Mouse (Mus musculus) forebrain, embryonic 15.5 days (tissue): Measurements from ENCODE around the gene Klhdc8a. TPM values are rescaled to one million over a fixed set of nuclear protein-coding genes. Genes with fewer than 3 reads are reported as not detected.
"Not testable (repeated sequence)": the region's sequence is repeated elsewhere in the genome, so short reads cannot be mapped to it uniquely, and the experiment has no call there.

Source experiments
- ATAC-seq: fragments of 200-750 bp; cut with Nextera tagmentation; replicated peaks from 2 replicates; pipeline ENCODE4 v1.8.0; 2017; ENCODE audit warnings: mild to moderate bottlenecking, moderate TSS enrichment, moderate library complexity
- H3K27ac ChIP-seq: fragments of 300-500 bp; sonication (generic); replicated peaks from 2 replicates; pipeline ENCODE4 v1.5.1; 2015; ENCODE audit warnings: mild to moderate bottlenecking, inconsistent platforms
- H3K27me3 ChIP-seq: fragments of 300-500 bp; sonication (generic); 2 replicates; pipeline ENCODE4 v1.6.1; 2015; ENCODE audit warnings: inconsistent platforms
- H3K36me3 ChIP-seq: fragments of 300-500 bp; sonication (generic); 2 replicates; pipeline ENCODE4 v1.6.1; 2015; ENCODE audit warnings: mild to moderate bottlenecking, inconsistent platforms
- H3K4me1 ChIP-seq: fragments of 300-500 bp; sonication (generic); 2 replicates; pipeline ENCODE4 v1.6.1; 2015; ENCODE audit warnings: inconsistent platforms
- H3K4me2 ChIP-seq: fragments of 300-500 bp; sonication (generic); replicated peaks from 2 replicates; pipeline ENCODE4 v1.6.1; 2015; ENCODE audit warnings: mild to moderate bottlenecking, inconsistent platforms
- H3K4me3 ChIP-seq: fragments of 300-500 bp; sonication (generic); 2 replicates; pipeline ENCODE4 v1.5.1; 2015; ENCODE audit warnings: mild to moderate bottlenecking, inconsistent platforms
- H3K9ac ChIP-seq: fragments of 300-500 bp; sonication (generic); replicated peaks from 2 replicates; pipeline ENCODE4 v1.6.1; 2015; ENCODE audit warnings: mild to moderate bottlenecking, inconsistent platforms
- H3K9me3 ChIP-seq: fragments of 300-500 bp; sonication (generic); 2 replicates; pipeline ENCODE4 v1.6.1; 2016; ENCODE audit warnings: inconsistent platforms
- WGBS: fragments of 180-500 bp; shearing (Covaris S2); methylation state at CpG from one replicate; pipeline ENCODE4 v1.1.7; 2015; ENCODE audit warnings: mixed read lengths; 5-methylcytosine and 5-hydroxymethylcytosine counted together
- polyA plus RNA-seq: library from polyadenylated mRNA; unstranded; fragments of >200 nt; fragmentation: Nextera tagmentation; extraction: Ambion mirVana; gene quantifications from 2 replicates; pipeline ENCODE4 v1.2.1, GENCODE M21; 2015

The Klhdc8a gene
- polyA plus RNA-seq, 1 experiment from 2014 or later = 3.1 TPM

- Histone ChIP-seq H3K27me3 (no peaks in the 10 kb centered on the region), H3K9me3 (no peaks in the 10 kb centered on the region), H3K4me1 (peaks cover 3% of the 10 kb centered on the region), H3K4me3 (no peak overlapping the region), H3K9ac (no peak overlapping the region), H3K36me3 (no peaks in the 10 kb centered on the region), H3K27ac (no peak overlapping the region), H3K4me2 (no peak overlapping the region)
- 82% methylated on average over 3 of the region's 3 CpGs for WGBS
- no peak for ATAC-seq
Measured at GRCm38 (mm10) chr1:132276694-132277093, 21.7 kb upstream of the Klhdc8a start.

GRCm38 (mm10) chr1:132277124-132277523, 21.3 kb upstream of the Klhdc8a start:
- Histone ChIP-seq H3K27me3 (no peaks in the 10 kb centered on the region), H3K4me2 (no peak overlapping the region), H3K4me1 (peaks cover 7% of the 10 kb centered on the region), H3K9me3 (no peaks in the 10 kb centered on the region), H3K4me3 (no peak overlapping the region), H3K27ac (no peak overlapping the region), H3K9ac (no peak overlapping the region), H3K36me3 (no peaks in the 10 kb centered on the region)
- 84% methylated on average over 6 of the region's 6 CpGs for WGBS
- no peak for ATAC-seq

GRCm38 (mm10) chr1:132280636-132281035, 17.8 kb upstream of the Klhdc8a start:
- WGBS = 70% methylated on average over 6 of the region's 6 CpGs
- not testable (repeated sequence) for H3K27ac ChIP-seq, H3K27me3 ChIP-seq, H3K4me3 ChIP-seq, H3K9ac ChIP-seq, H3K36me3 ChIP-seq, ATAC-seq, H3K9me3 ChIP-seq, H3K4me2 ChIP-seq
- H3K4me1 ChIP-seq = peaks cover 12% of the 10 kb centered on the region

- Histone ChIP-seq H3K9ac (no peak overlapping the region), H3K27ac (peak overlapping the region; percentile 47), H3K4me2 (no peak overlapping the region)
Measured at GRCm38 (mm10) chr1:132281523-132282176, 16.8 kb upstream of the Klhdc8a start.

GRCm38 (mm10) chr1:132282177-132282536, 16.3 kb upstream of the Klhdc8a start:
- no peak; the same call in 1 of the 2 replicates for ATAC-seq
- Histone ChIP-seq H3K27ac (peak overlapping the region; percentile 47), H3K9ac (no peak overlapping the region), H3K4me1 (peaks cover 12% of the 10 kb centered on the region), H3K4me2 (no peak overlapping the region), H3K4me3 (no peak overlapping the region), H3K9me3 (no peaks in the 10 kb centered on the region), H3K36me3 (no peaks in the 10 kb centered on the region), H3K27me3 (no peaks in the 10 kb centered on the region)
- WGBS = 50% methylated on average over 2 of the region's 2 CpGs

More at GRCm38 (mm10) chr1:132281523-132282176, 16.8 kb upstream of the Klhdc8a start:
- 5% methylated on average over 8 of the region's 8 CpGs for WGBS
- H3K9me3 ChIP-seq = no peaks in the 10 kb centered on the region
- H3K27me3 ChIP-seq = no peaks in the 10 kb centered on the region
- no peak overlapping the region for H3K4me3 ChIP-seq
- H3K36me3 ChIP-seq = no peaks in the 10 kb centered on the region
- ATAC-seq = peak; percentile 66
- peaks cover 12% of the 10 kb centered on the region for H3K4me1 ChIP-seq

GRCm38 (mm10) chr1:132283018-132283417, 15.4 kb upstream of the Klhdc8a start:
- Histone ChIP-seq H3K4me3 (no peak overlapping the region), H3K4me1 (peaks cover 20% of the 10 kb centered on the region), H3K27ac (0 out of 2 replicates have a peak overlapping the region, but pooled peaks have one; percentile 1), H3K9ac (no peak overlapping the region), H3K36me3 (no peaks in the 10 kb centered on the region), H3K27me3 (no peaks in the 10 kb centered on the region), H3K4me2 (no peak overlapping the region), H3K9me3 (no peaks in the 10 kb centered on the region)
- ATAC-seq = no peak
- WGBS = 55% methylated on average over 13 of the region's 13 CpGs

GRCm38 (mm10) chr1:132286735-132287134, 11.7 kb upstream of the Klhdc8a start:
- peaks cover 51% of the 10 kb centered on the region for H3K4me1 ChIP-seq
- 75% methylated on average over 1 of the region's 1 CpGs for WGBS

GRCm38 (mm10) chr1:132287445-132287844, 11.0 kb upstream of the Klhdc8a start:
- WGBS = 47% methylated on average over 2 of the region's 2 CpGs
- no peaks in the 10 kb centered on the region for H3K9me3 ChIP-seq
- H3K4me3 ChIP-seq = no peak overlapping the region
- no peaks in the 10 kb centered on the region for H3K36me3 ChIP-seq
- peaks cover 50% of the 10 kb centered on the region for H3K4me1 ChIP-seq
- no peak for ATAC-seq
- H3K4me2 ChIP-seq = no peak overlapping the region
- no peaks in the 10 kb centered on the region for H3K27me3 ChIP-seq
- H3K9ac ChIP-seq = no peak overlapping the region
- H3K27ac ChIP-seq = peak overlapping the region; percentile 53

More at GRCm38 (mm10) chr1:132286735-132287134, 11.7 kb upstream of the Klhdc8a start:
- H3K4me2 ChIP-seq = no peak overlapping the region
- no peak for ATAC-seq
- H3K4me3 ChIP-seq = no peak overlapping the region
- no peaks in the 10 kb centered on the region for H3K9me3 ChIP-seq
- no peaks in the 10 kb centered on the region for H3K36me3 ChIP-seq
- H3K9ac ChIP-seq = no peak overlapping the region
- peak overlapping the region; percentile 21; the same call in 1 of the 2 replicates for H3K27ac ChIP-seq
- H3K27me3 ChIP-seq = no peaks in the 10 kb centered on the region

GRCm38 (mm10) chr1:132287991-132288451, 10.4 kb upstream of the Klhdc8a start:
- Histone ChIP-seq H3K9ac (no peak overlapping the region), H3K36me3 (no peaks in the 10 kb centered on the region), H3K27ac (peak overlapping the region; percentile 53), H3K4me1 (peaks cover 54% of the 10 kb centered on the region), H3K9me3 (no peaks in the 10 kb centered on the region), H3K4me2 (no peak overlapping the region), H3K4me3 (no peak overlapping the region), H3K27me3 (no peaks in the 10 kb centered on the region)
- ATAC-seq = no peak
- WGBS = 5% methylated on average over 11 of the region's 11 CpGs

GRCm38 (mm10) chr1:132289965-132290364, 8.5 kb upstream of the Klhdc8a start:
- H3K9ac ChIP-seq = no peak overlapping the region
- 61% methylated on average over 6 of the region's 6 CpGs for WGBS
- no peaks in the 10 kb centered on the region for H3K36me3 ChIP-seq
- no peak for ATAC-seq
- H3K27me3 ChIP-seq = no peaks in the 10 kb centered on the region
- peaks cover 58% of the 10 kb centered on the region for H3K4me1 ChIP-seq
- no peak overlapping the region for H3K27ac ChIP-seq
- H3K4me2 ChIP-seq = no peak overlapping the region
- no peaks in the 10 kb centered on the region for H3K9me3 ChIP-seq
- no peak overlapping the region for H3K4me3 ChIP-seq

- WGBS = 22% methylated on average over 11 of the region's 11 CpGs
- H3K9me3 ChIP-seq = no peaks in the 10 kb centered on the region
- no peak overlapping the region for H3K4me3 ChIP-seq
- no peaks in the 10 kb centered on the region for H3K27me3 ChIP-seq
- peak overlapping the region; percentile 75 for H3K27ac ChIP-seq
- H3K9ac ChIP-seq = no peak overlapping the region
- peak; percentile 49 for ATAC-seq
- H3K36me3 ChIP-seq = no peaks in the 10 kb centered on the region
- H3K4me1 ChIP-seq = peaks cover 64% of the 10 kb centered on the region
- no peak overlapping the region for H3K4me2 ChIP-seq
Measured at GRCm38 (mm10) chr1:132290921-132291675, 7.3 kb upstream of the Klhdc8a start.

- no peak overlapping the region for H3K4me3 ChIP-seq
- H3K4me1 ChIP-seq = peaks cover 68% of the 10 kb centered on the region
- peak overlapping the region; percentile 75 for H3K27ac ChIP-seq
- H3K27me3 ChIP-seq = no peaks in the 10 kb centered on the region
- peak; percentile 32 for ATAC-seq
- H3K36me3 ChIP-seq = no peaks in the 10 kb centered on the region
- no peaks in the 10 kb centered on the region for H3K9me3 ChIP-seq
- 23% methylated on average over 4 of the region's 4 CpGs for whole genome bisulfite sequencing
- no peak overlapping the region for H3K9ac ChIP-seq
- no peak overlapping the region for H3K4me2 ChIP-seq
Measured at GRCm38 (mm10) chr1:132291706-132292105, 6.7 kb upstream of the Klhdc8a start.
